Mouse (Mus musculus) frontal cortex, postnatal 36 days (tissue): ENCODE measurements around the gene Fuz.
"Not testable (repeated sequence)": the region's sequence is repeated elsewhere in the genome, so short reads cannot be mapped to it uniquely, and the experiment has no call there.

Experiments
- DNase-seq, 2 experiments: peaks; one replicate each; pipeline ENCODE4 v3.0.0; 2022; ENCODE audit warnings: low spot score in 2 of 2

Gene Fuz

GRCm38 (mm10) chr7:44860576-44861428 is 35.1 kb upstream of the Fuz start:
- DNase-seq, result no peak

DNA sequence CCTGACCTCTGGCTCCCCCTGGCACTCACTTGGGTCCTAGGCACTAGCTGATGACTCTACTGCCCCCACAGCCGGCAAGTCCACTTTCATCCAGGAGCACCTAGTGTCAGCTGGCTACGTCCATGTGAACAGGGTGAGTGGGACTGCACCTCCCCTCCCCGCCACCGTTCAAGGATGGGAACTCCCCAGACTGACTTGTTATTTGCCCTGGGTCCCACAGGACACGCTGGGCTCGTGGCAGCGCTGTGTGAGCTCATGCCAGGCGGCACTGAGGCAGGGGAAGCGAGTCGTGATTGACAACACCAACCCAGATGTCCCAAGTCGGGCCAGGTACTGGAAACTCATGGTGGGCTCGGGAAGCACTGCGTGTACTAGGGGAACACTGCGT is 34.5 kb upstream of the Fuz start:
- no peak for DNase-seq

- no peak for DNase-seq
Measured at GRCm38 (mm10) chr7:44862434-44862833, 33.4 kb upstream of the Fuz start.

GRCm38 (mm10) chr7:44863210-44863609 is 32.7 kb upstream of the Fuz start:
- DNase-seq, result no peak

- no peak for DNase-seq
Measured at GRCm38 (mm10) chr7:44863982-44864494, 31.8 kb upstream of the Fuz start.

DNA sequence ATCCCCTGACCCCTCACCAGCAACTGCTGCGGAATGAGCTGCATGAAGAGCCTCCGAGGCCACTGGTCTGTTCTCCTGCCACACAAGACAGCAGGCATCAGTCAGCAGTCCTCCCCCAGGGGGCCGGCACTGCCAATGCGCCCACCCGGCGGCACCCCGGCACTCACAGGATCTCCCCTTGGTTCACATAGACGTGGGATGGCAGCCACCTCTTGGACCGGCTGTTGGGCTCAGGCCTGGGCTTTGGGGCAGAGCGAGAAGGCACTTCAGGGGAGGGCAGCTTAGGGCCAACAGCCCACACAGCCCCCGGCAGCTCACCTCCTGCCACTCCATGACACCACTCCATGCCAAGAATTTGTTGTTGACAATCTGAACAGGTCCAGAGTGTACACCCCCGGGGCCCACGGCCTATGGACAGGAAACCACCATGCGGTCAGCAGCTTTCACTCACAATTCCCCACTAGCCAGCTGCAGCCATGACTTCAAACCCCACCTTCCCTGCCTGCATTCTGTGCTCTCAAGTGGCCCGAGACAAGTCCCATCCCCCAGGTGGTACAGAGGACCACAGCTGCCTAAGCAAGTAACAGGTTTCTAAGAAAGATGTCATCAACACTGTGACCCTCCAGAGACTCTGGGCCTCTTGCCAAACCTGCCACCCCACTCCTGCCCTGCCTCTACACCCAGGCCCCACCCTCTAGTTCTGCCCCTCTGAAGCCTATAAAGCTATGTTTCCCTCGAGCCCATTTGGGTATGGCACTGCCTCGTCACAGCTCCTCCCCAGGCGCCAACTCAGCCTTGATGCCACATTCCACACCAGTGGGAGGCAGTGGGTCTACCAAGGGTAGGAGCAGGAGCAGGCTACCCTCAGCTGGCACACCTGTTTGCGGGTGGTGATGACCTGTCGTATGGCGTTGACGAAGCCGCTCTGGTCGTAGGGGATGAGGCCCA is 31.0 kb upstream of the Fuz start:
- DNase-seq, result no peak

DNA sequence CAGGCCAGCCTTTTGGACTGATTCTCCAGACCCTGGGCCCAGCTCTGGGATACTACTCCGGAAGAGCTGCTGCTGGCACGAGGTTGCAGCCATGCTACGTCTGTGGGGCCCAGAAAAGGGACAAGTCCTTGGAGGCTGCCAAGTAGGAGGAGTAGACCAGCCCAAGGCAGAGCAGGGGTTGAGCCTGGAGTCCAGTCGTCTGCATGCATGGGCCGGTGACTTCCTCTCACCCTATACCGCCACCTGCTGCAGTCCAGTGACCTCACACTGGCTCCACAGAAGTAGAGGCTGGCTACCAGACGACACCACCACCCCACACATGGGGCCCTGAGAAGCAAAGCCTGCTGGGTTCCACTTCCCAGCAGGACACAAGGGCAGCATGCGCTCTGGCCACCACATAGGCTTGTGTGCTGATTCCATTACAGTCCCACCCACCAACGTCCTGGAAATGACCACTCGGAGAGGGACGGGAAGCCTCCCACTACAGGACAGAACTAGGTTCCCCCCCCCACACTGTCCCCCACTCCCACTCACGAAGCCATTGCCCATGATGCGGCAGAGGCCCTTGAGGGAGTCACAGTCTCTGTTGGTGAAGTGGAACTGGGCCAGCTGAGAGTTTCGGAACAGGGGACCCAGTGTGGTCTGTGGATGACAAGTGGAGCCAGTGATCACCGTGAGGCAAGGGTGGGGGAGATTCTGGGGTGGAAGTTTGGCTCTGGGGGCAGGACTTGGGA is 29.4 kb upstream of the Fuz start:
- no peak for DNase-seq

GRCm38 (mm10) chr7:44867010-44867702 is 28.7 kb upstream of the Fuz start:
- no peak for DNase-seq

DNA sequence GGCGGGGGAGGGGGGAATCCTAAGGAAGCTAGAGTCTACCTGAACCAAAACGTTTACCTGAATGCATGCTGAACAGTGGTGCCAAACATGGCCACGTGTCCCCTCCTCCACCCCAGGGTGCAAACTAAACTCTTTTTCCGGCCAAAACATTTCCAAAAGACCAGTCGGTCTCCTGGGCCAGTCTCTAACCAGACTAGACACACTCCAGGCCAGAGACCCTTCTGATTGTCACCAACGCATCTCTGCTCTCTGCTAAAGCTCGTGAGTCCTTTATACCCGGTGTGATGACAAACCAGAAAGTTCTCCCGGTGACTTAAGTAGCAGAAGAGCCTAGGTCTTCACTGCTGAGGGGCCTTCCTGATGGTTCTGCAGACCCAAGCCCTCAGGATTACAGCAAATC is 28.1 kb upstream of the Fuz start:
- no peak for DNase-seq

DNA sequence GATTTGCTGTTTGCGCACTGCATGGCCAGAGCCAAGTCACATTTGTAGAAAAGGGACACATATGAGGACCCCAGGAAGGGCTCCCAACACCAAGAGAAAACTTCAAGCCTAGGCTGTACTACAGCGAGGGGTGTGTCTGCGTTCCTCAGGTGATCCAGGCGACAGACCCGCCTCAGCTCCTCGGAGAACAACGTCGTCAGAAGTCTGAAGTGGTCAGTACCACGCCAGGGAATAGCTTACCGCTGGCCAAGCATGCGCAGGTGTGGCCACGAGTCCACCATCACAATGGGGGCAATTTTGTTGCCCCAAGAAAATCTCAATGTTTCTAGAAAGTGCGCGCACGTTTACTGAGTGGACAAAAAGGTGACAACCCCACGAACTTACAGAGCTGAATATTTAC is 27.4 kb upstream of the Fuz start:
- DNase-seq, result no peak

DNA sequence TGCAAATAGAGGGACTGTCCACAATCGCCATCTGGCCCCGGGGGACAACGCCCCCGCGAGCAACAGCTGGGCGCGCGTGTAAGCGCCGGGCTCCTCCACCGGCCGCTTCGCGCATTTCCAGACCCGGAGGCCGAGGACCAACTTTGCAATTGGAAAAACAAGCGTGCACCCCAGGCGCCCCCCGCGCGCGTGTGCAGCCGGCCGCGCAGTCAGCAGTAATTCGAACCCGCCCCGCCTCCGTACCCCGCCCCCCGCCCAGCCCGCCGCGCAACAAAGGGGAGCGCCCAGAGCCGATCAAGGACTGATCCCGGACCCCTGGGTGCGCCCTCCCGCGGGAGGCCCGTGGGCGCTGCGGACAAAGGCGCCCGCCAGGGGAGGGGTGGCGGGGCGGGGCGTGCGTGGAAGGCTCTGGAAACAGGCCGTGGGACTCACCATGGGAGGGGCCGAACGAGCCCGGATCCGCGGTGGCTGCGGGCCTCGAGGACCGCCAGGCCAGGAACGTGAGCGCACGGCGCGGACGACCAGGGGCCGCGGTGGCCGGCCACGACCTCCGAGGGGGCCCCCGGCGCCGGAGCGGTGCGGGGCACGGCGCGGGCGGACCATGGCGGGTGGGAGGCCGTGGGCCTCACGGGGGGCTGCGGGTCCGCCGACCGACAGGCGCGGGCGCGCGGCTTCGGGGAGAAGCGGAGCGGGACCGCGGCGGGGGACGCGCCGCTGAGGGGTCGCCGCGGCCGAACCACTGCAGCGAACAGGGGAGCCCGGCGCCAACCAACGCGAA is 26.8 kb upstream of the Fuz start:
- DNase-seq, result no peak

GRCm38 (mm10) chr7:44869697-44870528 is 26.0 kb upstream of the Fuz start, which contains the start of gene Ptov1:
Ptov1 (minus strand) TSS chr7:44869788.
- peak; percentile 94 to 98 for DNase-seq

DNA sequence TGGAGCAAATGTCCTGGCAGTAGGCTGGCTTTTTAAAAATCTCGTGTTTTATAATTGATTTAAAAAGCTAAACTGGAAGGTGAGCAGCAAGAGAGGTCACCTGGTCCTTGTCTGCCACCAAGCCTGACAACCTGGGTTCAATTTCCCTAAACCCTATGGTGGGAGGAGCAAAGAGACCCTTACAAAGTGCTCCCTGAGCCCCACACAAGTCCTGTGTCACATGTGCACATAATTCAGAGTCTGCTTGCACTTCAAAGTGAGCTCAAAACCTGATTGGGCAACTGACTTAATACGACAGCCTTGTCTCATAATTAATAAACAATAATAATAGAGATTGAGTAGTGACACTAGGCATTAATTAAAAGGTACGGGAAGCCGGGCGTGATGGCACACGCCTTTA is 25.3 kb upstream of the Fuz start:
- no peak for DNase-seq

GRCm38 (mm10) chr7:44871181-44871580 is 24.7 kb upstream of the Fuz start:
- no peak for DNase-seq

- DNase-seq, result not testable (repeated sequence)
Measured at GRCm38 (mm10) chr7:44871774-44872173, 24.1 kb upstream of the Fuz start.

- DNase-seq, result no peak
Measured at GRCm38 (mm10) chr7:44877833-44878232, 18.0 kb upstream of the Fuz start.

DNA sequence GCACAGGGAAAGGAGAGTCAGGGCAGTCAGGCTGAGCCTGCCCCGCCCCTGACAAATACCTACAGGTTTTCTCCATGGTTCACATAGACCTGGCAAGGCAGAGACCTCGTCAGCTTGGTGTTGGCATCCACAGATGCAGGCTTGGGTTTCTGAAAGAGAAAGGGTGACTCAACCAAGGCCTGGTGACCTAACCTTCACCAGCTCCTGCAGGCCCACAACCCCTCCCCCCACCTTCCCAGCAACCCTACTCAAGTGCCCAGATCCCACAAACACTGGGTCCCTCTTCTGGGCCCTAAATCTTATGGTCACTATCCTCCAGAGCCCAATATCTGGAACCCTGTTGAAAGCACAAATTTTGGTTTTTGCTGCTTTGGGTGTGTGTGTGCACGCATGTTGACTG is 12.8 kb upstream of the Fuz start:
- DNase-seq, result no peak

DNA sequence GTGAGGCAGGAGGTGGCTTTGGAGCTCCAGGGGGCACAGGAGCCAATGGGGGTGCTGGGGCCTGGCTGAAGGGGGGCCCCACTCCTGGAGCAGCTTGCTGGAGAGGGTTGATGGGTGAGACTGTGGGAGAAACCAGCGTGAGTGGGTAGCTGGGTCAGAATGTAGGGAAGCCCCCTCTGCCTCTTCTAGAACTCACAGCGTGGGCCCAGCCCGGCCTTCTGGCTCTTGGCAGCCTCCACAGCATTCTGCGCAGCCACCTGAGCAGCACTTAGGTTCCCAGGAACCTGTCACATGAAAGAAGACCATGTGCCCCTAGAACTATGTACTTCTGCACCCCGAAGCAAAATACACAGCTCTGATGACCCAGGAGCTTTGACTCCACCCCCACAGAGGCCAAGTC is 11.2 kb upstream of the Fuz start:
- DNase-seq, result no peak

DNA sequence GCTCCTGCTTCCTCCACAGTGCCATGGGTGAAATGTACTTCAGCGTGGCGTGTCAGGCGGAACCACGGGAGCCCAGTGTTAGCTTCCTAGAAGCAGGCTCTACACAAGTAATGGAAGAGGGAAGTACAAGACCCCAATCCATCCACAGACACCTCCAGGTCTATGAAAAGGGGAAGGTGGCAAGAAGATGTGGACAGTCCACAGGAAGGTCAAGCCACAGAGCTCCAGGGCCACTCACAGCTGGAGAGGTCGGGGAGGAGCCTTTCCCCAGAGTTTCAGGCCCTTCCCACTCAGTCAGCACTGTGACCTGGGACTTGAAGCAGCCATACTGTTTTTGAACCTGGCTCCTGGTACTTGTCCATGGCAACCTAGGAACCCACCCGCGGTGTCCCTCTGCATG is 8.9 kb upstream of the Fuz start:
- DNase-seq, result no peak
